Mouse (Mus musculus) lung, postnatal 0 days (tissue): ENCODE data around the gene Adam15.

ENCODE experiments used
- CTCF ChIP-seq: IDR thresholded peaks from 2 replicates; pipeline ENCODE4 v1.5.1; 2016; ENCODE audit warnings: antibody characterized with exemption, mild to moderate bottlenecking
- EP300 ChIP-seq: IDR thresholded peaks from 2 replicates; pipeline ENCODE4 v1.6.1; 2016; ENCODE audit warnings: antibody characterized with exemption, mild to moderate bottlenecking, control low read depth

DNA sequence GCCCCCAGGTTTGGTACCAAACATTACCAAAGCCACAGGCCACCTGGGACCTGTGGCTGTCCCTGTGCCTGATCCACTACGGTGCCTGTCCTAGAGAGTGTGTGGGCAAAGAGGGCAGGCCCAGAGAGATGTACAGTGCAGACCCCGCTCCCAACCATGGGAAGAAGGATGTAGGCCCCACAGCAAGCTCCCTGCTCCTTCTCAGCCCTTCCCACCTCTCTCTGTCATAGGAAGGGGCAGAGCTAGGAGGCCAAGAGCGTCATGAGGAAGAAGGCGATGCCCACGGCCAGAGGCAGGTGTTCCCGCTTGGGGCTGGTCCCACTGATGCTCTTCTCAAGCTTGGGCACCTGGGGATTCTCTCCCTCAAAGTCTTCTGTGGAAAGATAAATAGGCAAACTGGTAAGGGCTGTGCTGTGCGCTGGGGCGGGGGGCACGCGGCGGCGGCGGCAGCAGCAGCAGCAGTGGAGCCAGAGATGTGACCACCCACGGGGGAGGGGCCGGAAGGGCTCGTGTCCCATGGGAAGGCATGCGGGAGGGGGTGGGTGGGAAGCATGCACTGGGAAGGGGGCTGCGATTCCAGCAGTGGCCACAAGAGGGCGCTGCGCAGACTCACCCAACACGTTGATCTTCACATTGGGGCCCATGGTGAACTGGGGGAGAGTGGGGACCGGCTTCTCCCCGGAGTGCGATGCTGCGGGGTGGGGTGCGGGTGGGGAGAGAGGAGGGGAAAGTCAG is 34.4 kb downstream of the Adam15 start:
- peak; percentile 95 for TF ChIP-seq CTCF
- TF ChIP-seq EP300 = no peak
